Mouse (Mus musculus): ENCODE results near the gene Zswim3. TPM values are rescaled to one million over a fixed set of nuclear protein-coding genes. Genes with fewer than 3 reads are reported as not detected.
"Not testable (repeated sequence)": the region's sequence is repeated elsewhere in the genome, so short reads cannot be mapped to it uniquely, and the experiment has no call there.

Zswim3 gene
- total RNA-seq, 2 experiments from 2014 or later = 2.5 to 3.1 TPM

GRCm38 (mm10) chr2:164832032-164832747 lies 27.3 kb downstream of the Zswim3 start:
- DNase-seq (ENCODE audit: low spot score) = no peak
- intact Hi-C loops (cut with DNase I) = loop anchor here (2.0 to 10.0 kb wide), 4 partner anchors 45 to 203 kb away; partner anchors contain the start of genes Ncoa5 and Zfp335

GRCm38 (mm10) chr2:164832748-164833301 lies 27.9 kb downstream of the Zswim3 start, which contains the start of gene Ctsa:
TSS of gene Ctsa (plus strand) at chr2:164832873.
- DNase-seq (ENCODE audit: low spot score) = peak; percentile 62
- intact Hi-C loops (cut with DNase I) = loop anchor here (2.0 to 10.0 kb wide), 4 partner anchors 44 to 202 kb away; partner anchors contain the start of genes Ncoa5 and Zfp335

GRCm38 (mm10) chr2:164833314-164833959 lies 28.5 kb downstream of the Zswim3 start, which contains the start of gene Neurl2:
TSS of gene Neurl2 (minus strand) at chr2:164833456.
- intact Hi-C loops (cut with DNase I) = loop anchor here (2.0 to 10.0 kb wide), 4 partner anchors 43 to 201 kb away; partner anchors contain the start of genes Ncoa5 and Zfp335
- DNase-seq (ENCODE audit: low spot score) = peak; percentile 87

GRCm38 (mm10) chr2:164834531-164834930 lies 29.6 kb downstream of the Zswim3 start:
- DNase-seq (ENCODE audit: low spot score) = no peak

GRCm38 (mm10) chr2:164835164-164835563 lies 30.3 kb downstream of the Zswim3 start:
- intact Hi-C loops (cut with DNase I) = loop anchor here (2.0 to 10.0 kb wide), 2 partner anchors 20 to 200 kb away; partner anchors contain the start of gene Ncoa5
- DNase-seq (ENCODE audit: low spot score) = no peak

More at GRCm38 (mm10) chr2:164834531-164834930, 29.6 kb downstream of the Zswim3 start:
- intact Hi-C loops (cut with DNase I) = loop anchor here (2.0 to 10.0 kb wide), 3 partner anchors 20 to 200 kb away; partner anchors contain the start of gene Ncoa5

GRCm38 (mm10) chr2:164845782-164846181 lies 40.9 kb downstream of the Zswim3 start:
- DNase-seq (ENCODE audit: low spot score) = no peak
- intact Hi-C loops (cut with DNase I) = no loop called here

- intact Hi-C loops (cut with DNase I) = no loop called here
- no peak for DNase-seq (ENCODE audit: low spot score)
Measured at GRCm38 (mm10) chr2:164850061-164850460, 45.2 kb downstream of the Zswim3 start.

- not testable (repeated sequence) for DNase-seq (ENCODE audit: low spot score)
- intact Hi-C loops (cut with DNase I) = loop anchor here (2.0 kb wide), 2 partner anchors 13 to 21 kb away; no protein-coding TSS in a partner anchor
Measured at GRCm38 (mm10) chr2:164855572-164855971, 50.7 kb downstream of the Zswim3 start.

- intact Hi-C loops (cut with DNase I) = no loop called here
Measured at GRCm38 (mm10) chr2:164856309-164857100, 51.6 kb downstream of the Zswim3 start.

GRCm38 (mm10) chr2:164857101-164857821 lies 52.4 kb downstream of the Zswim3 start, which contains the start of gene Pltp:
TSS of gene Pltp (minus strand) at chr2:164857711.
- peak; percentile 54 for DNase-seq (ENCODE audit: low spot score)
- intact Hi-C loops (cut with DNase I) = no loop called here

More at GRCm38 (mm10) chr2:164856309-164857100, 51.6 kb downstream of the Zswim3 start:
- DNase-seq (ENCODE audit: low spot score) = no peak

- intact Hi-C loops (cut with DNase I) = no loop called here
- no peak for DNase-seq (ENCODE audit: low spot score)
Measured at GRCm38 (mm10) chr2:164857842-164858553, 53.1 kb downstream of the Zswim3 start.

- no peak for DNase-seq (ENCODE audit: low spot score)
- intact Hi-C loops (cut with DNase I) = no loop called here
Measured at GRCm38 (mm10) chr2:164859155-164859554, 54.3 kb downstream of the Zswim3 start.

- intact Hi-C loops (cut with DNase I) = no loop called here
- no peak for DNase-seq (ENCODE audit: low spot score)
Measured at GRCm38 (mm10) chr2:164859640-164860432, 54.9 kb downstream of the Zswim3 start.

GRCm38 (mm10) chr2:164861094-164861493 lies 56.2 kb downstream of the Zswim3 start:
- intact Hi-C loops (cut with DNase I) = no loop called here

GRCm38 (mm10) chr2:164862179-164862861 lies 57.4 kb downstream of the Zswim3 start:
- intact Hi-C loops (cut with DNase I) = loop anchor here (2.0 kb wide), 1 partner anchor 16 kb away; the partner anchor contains the start of gene Pcif1
- peak; percentile 37 for DNase-seq (ENCODE audit: low spot score)

More at GRCm38 (mm10) chr2:164861094-164861493, 56.2 kb downstream of the Zswim3 start:
- no peak for DNase-seq (ENCODE audit: low spot score)

GRCm38 (mm10) chr2:164863411-164863810 lies 58.5 kb downstream of the Zswim3 start:
- not testable (repeated sequence) for DNase-seq (ENCODE audit: low spot score)
- intact Hi-C loops (cut with DNase I) = loop anchor here (2.0 kb wide), 1 partner anchor 15 kb away; the partner anchor contains the start of gene Pcif1
